Mouse (Mus musculus): ENCODE measurements around the gene Mcidas. TPM values are rescaled to one million over a fixed set of nuclear protein-coding genes. Genes with fewer than 3 reads are reported as not detected.

Mcidas gene
- not detected in 2 replicates for polyA plus RNA-seq (2014; fragmentation: Nextera tagmentation; extraction: Ambion mirVana)

DNA sequence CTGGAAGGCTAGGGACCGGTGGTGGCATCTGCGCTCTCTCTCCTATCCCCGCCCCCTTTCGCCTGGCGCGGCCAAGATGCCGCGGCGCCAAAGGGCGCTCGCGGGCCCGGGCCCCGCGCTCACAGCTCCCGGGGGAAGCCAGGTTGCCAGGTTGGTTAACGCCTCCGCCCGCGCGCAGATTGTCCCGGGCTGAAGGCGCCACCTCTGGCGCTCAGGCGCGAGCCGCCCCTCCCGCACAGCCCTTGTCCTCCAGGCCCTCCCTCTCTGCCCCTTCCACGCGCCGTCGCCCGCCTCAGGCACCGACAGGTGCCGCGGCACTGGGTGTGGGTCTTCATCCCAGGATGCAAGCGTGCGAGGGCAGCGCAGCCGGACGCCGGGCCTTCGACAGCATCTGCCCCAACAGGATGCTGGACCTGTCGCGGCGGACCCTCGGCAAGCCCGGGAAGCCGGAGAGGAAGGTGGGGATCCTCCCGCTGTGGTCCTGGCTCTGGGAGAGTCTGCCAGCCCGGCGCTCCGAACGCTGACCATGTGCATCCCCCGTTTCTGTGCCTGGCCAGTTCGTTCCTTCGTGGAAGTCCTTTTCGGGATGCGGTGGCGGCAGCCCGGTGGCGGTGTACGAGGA lies at the start of gene Mcidas:
TSS of gene Mcidas (plus strand) at position 315 of the 622 bp plus-strand sequence.
- no peak for ATAC-seq (replicated peaks; ENCODE audit: insufficient number of reproducible peaks, low FRiP score, low TSS enrichment)
- H3K4me3 ChIP-seq (ENCODE audit: low read depth, low read length): peak within 1 kb of the TSS; percentile 47
- under 1% methylated on average over 63 of the region's 63 CpGs for WGBS (ENCODE audit: insufficient replicate concordance)
- 0 out of 2 replicates have a peak within 1 kb of the TSS, but pooled peaks have one; percentile 10 for H3K9ac ChIP-seq (ENCODE audit: low read depth, low read length)
- no peaks in the 10 kb centered on the region for H3K9me3 ChIP-seq (replicated peaks; ENCODE audit: control insufficient read depth, low read length)
- H3K4me2 ChIP-seq: peak within 1 kb of the TSS; percentile 87
- no peak within 1 kb of the TSS for H3K27ac ChIP-seq (ENCODE audit: low read depth, low read length)
- H3K36me3 ChIP-seq (ENCODE audit: control insufficient read depth, insufficient read depth, low read length): no peaks in the 10 kb centered on the region
- peaks cover 93% of the 10 kb centered on the region for H3K27me3 ChIP-seq (ENCODE audit: control insufficient read depth, insufficient read depth, low read length)
- peaks cover 19% of the 10 kb centered on the region for H3K4me1 ChIP-seq (ENCODE audit: control insufficient read depth, insufficient read depth, low read length)

GRCm38 (mm10) chr13:112945312-112945711 lies 48.3 kb upstream of the Mcidas start:
- Histone ChIP-seq H3K9me3 (replicated peaks; ENCODE audit: control insufficient read depth, low read length) (no peaks in the 10 kb centered on the region), H3K27ac (ENCODE audit: low read depth, low read length) (no peak overlapping the region), H3K9ac (ENCODE audit: low read depth, low read length) (no peak overlapping the region), H3K4me1 (ENCODE audit: control insufficient read depth, insufficient read depth, low read length) (no peaks in the 10 kb centered on the region), H3K27me3 (ENCODE audit: control insufficient read depth, insufficient read depth, low read length) (no peaks in the 10 kb centered on the region), H3K36me3 (ENCODE audit: control insufficient read depth, insufficient read depth, low read length) (peaks cover 22% of the 10 kb centered on the region), H3K4me3 (ENCODE audit: low read depth, low read length) (no peak overlapping the region), H3K4me2 (no peak overlapping the region)
- 94% methylated on average over 9 of the region's 9 CpGs for WGBS (ENCODE audit: insufficient replicate concordance)
- ATAC-seq (replicated peaks; ENCODE audit: insufficient number of reproducible peaks, low FRiP score, low TSS enrichment): no peak

DNA sequence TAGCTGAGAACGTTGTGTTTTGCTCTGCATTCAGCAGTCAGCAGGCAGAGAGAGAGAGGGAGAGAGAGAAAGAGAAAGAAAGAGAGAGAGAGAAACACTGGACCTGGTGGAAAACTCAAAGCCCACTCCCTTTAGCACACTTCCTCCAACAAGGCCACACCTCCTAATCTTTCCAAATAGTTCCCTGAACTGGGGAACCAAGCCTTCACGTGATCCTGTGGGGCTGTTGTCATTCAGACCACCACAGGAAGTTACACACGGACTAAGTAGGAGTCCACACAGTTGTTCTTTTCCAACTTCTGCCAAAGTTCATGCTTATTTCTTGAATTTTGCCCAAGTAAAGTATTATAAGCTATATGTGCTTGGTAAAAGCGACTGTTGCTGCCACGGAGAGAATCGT lies 47.7 kb upstream of the Mcidas start:
- Histone ChIP-seq H3K4me1 (ENCODE audit: control insufficient read depth, insufficient read depth, low read length) (no peaks in the 10 kb centered on the region), H3K4me3 (ENCODE audit: low read depth, low read length) (no peak overlapping the region), H3K9me3 (replicated peaks; ENCODE audit: control insufficient read depth, low read length) (no peaks in the 10 kb centered on the region), H3K27ac (ENCODE audit: low read depth, low read length) (no peak overlapping the region), H3K9ac (ENCODE audit: low read depth, low read length) (no peak overlapping the region), H3K27me3 (ENCODE audit: control insufficient read depth, insufficient read depth, low read length) (no peaks in the 10 kb centered on the region), H3K36me3 (ENCODE audit: control insufficient read depth, insufficient read depth, low read length) (peaks cover 22% of the 10 kb centered on the region), H3K4me2 (no peak overlapping the region)
- no peak for ATAC-seq (replicated peaks; ENCODE audit: insufficient number of reproducible peaks, low FRiP score, low TSS enrichment)
- 83% methylated on average over 6 of the region's 6 CpGs for WGBS (ENCODE audit: insufficient replicate concordance)

- Histone ChIP-seq H3K4me2 (no peak overlapping the region), H3K4me3 (ENCODE audit: low read depth, low read length) (no peak overlapping the region), H3K9ac (ENCODE audit: low read depth, low read length) (no peak overlapping the region), H3K9me3 (replicated peaks; ENCODE audit: control insufficient read depth, low read length) (no peaks in the 10 kb centered on the region), H3K36me3 (ENCODE audit: control insufficient read depth, insufficient read depth, low read length) (peaks cover 6% of the 10 kb centered on the region; the same call in 1 of the 2 replicates), H3K27me3 (ENCODE audit: control insufficient read depth, insufficient read depth, low read length) (no peaks in the 10 kb centered on the region), H3K4me1 (ENCODE audit: control insufficient read depth, insufficient read depth, low read length) (no peaks in the 10 kb centered on the region), H3K27ac (ENCODE audit: low read depth, low read length) (no peak overlapping the region)
- ATAC-seq (replicated peaks; ENCODE audit: insufficient number of reproducible peaks, low FRiP score, low TSS enrichment): no peak
- WGBS (ENCODE audit: insufficient replicate concordance): 88% methylated on average over 8 of the region's 8 CpGs
Measured at GRCm38 (mm10) chr13:112954067-112954466, 39.6 kb upstream of the Mcidas start.

GRCm38 (mm10) chr13:112963081-112963480 lies 30.6 kb upstream of the Mcidas start:
- H3K4me3 ChIP-seq (ENCODE audit: low read depth, low read length): no peak overlapping the region
- no peak overlapping the region for H3K4me2 ChIP-seq
- 88% methylated on average over 5 of the region's 5 CpGs for WGBS (ENCODE audit: insufficient replicate concordance)
- no peak overlapping the region for H3K9ac ChIP-seq (ENCODE audit: low read depth, low read length)
- peaks cover 3% of the 10 kb centered on the region; the same call in 1 of the 2 replicates for H3K36me3 ChIP-seq (ENCODE audit: control insufficient read depth, insufficient read depth, low read length)
- H3K27ac ChIP-seq (ENCODE audit: low read depth, low read length): no peak overlapping the region
- H3K4me1 ChIP-seq (ENCODE audit: control insufficient read depth, insufficient read depth, low read length): no peaks in the 10 kb centered on the region
- H3K9me3 ChIP-seq (replicated peaks; ENCODE audit: control insufficient read depth, low read length): no peaks in the 10 kb centered on the region
- ATAC-seq (replicated peaks; ENCODE audit: insufficient number of reproducible peaks, low FRiP score, low TSS enrichment): no peak
- no peaks in the 10 kb centered on the region for H3K27me3 ChIP-seq (ENCODE audit: control insufficient read depth, insufficient read depth, low read length)

DNA sequence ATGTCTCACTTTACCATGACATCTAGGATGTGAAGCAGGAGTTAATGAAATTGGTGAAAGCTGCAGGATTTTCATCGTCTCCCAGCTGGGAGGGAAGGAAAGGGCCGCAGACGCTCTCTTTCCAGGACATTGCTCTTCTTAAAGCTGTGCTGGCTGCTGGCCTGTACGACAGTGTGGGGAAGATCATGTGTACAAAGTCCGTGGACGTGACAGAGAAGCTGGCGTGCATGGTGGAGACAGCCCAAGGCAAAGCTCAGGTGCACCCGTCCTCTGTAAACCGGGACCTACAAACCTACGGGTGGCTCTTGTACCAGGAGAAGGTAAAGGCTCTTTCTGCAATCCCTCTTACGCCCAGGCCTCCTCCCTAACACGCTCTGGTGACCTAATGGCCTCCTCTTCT lies 29.2 kb upstream of the Mcidas start:
- H3K27ac ChIP-seq (ENCODE audit: low read depth, low read length): no peak overlapping the region
- H3K9ac ChIP-seq (ENCODE audit: low read depth, low read length): no peak overlapping the region
- no peaks in the 10 kb centered on the region for H3K4me1 ChIP-seq (ENCODE audit: control insufficient read depth, insufficient read depth, low read length)
- no peak for ATAC-seq (replicated peaks; ENCODE audit: insufficient number of reproducible peaks, low FRiP score, low TSS enrichment)
- H3K4me3 ChIP-seq (ENCODE audit: low read depth, low read length): no peak overlapping the region
- no peaks in the 10 kb centered on the region for H3K9me3 ChIP-seq (replicated peaks; ENCODE audit: control insufficient read depth, low read length)
- 90% methylated on average over 12 of the region's 12 CpGs for WGBS (ENCODE audit: insufficient replicate concordance)
- peaks cover 4% of the 10 kb centered on the region; the same call in 1 of the 2 replicates for H3K36me3 ChIP-seq (ENCODE audit: control insufficient read depth, insufficient read depth, low read length)
- no peak overlapping the region for H3K4me2 ChIP-seq
- no peaks in the 10 kb centered on the region for H3K27me3 ChIP-seq (ENCODE audit: control insufficient read depth, insufficient read depth, low read length)

DNA sequence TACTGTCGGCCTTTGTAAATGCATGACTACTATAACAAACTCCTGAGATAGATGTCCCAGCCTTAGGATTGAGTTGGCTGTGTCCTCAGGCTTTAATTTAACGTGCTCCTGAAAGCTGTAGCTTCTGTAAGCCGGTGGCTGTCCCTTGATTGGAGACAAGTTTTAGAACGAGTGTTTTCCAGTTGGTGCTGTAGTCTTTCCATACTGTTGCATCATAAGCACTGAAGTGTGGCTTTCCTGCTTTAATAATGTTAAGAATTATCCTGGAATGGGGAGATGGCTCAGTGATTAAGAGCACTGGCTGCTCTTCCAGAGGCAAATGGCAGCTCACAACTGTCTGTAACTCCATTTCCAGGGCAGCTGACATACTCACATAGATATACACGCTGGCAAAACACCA lies 26.4 kb upstream of the Mcidas start:
- 90% methylated on average over 5 of the region's 5 CpGs for WGBS (ENCODE audit: insufficient replicate concordance)

GRCm38 (mm10) chr13:112976720-112977119 lies 16.9 kb upstream of the Mcidas start:
- Histone ChIP-seq H3K27me3 (ENCODE audit: control insufficient read depth, insufficient read depth, low read length) (peaks cover 15% of the 10 kb centered on the region), H3K27ac (ENCODE audit: low read depth, low read length) (no peak overlapping the region), H3K4me2 (no peak overlapping the region), H3K4me1 (ENCODE audit: control insufficient read depth, insufficient read depth, low read length) (no peaks in the 10 kb centered on the region), H3K4me3 (ENCODE audit: low read depth, low read length) (no peak overlapping the region), H3K36me3 (ENCODE audit: control insufficient read depth, insufficient read depth, low read length) (no peaks in the 10 kb centered on the region), H3K9ac (ENCODE audit: low read depth, low read length) (no peak overlapping the region), H3K9me3 (replicated peaks; ENCODE audit: control insufficient read depth, low read length) (no peaks in the 10 kb centered on the region)
- 33% methylated on average over 10 of the region's 10 CpGs for WGBS (ENCODE audit: insufficient replicate concordance)
- no peak for ATAC-seq (replicated peaks; ENCODE audit: insufficient number of reproducible peaks, low FRiP score, low TSS enrichment)

More for the DNA sequence above, 26.4 kb upstream of the Mcidas start:
- Histone ChIP-seq H3K4me1 (ENCODE audit: control insufficient read depth, insufficient read depth, low read length) (no peaks in the 10 kb centered on the region), H3K27ac (ENCODE audit: low read depth, low read length) (no peak overlapping the region), H3K9ac (ENCODE audit: low read depth, low read length) (no peak overlapping the region), H3K9me3 (replicated peaks; ENCODE audit: control insufficient read depth, low read length) (no peaks in the 10 kb centered on the region), H3K4me2 (no peak overlapping the region), H3K36me3 (ENCODE audit: control insufficient read depth, insufficient read depth, low read length) (peaks cover 5% of the 10 kb centered on the region; the same call in 1 of the 2 replicates), H3K27me3 (ENCODE audit: control insufficient read depth, insufficient read depth, low read length) (no peaks in the 10 kb centered on the region), H3K4me3 (ENCODE audit: low read depth, low read length) (no peak overlapping the region)
- no peak for ATAC-seq (replicated peaks; ENCODE audit: insufficient number of reproducible peaks, low FRiP score, low TSS enrichment)
